Mouse (Mus musculus) stomach, postnatal 0 days (tissue): Measurements from ENCODE around the gene Ccser2.

ENCODE experiments used
- CTCF ChIP-seq: IDR thresholded peaks from 2 replicates; pipeline ENCODE4 v1.5.1; 2016; ENCODE audit warnings: antibody characterized with exemption, low read depth, mild to moderate bottlenecking, moderate library complexity
- EP300 ChIP-seq: optimal IDR thresholded peaks from 2 replicates; pipeline ENCODE3; 2016; ENCODE audit warnings: antibody characterized with exemption

GRCm38 (mm10) chr14:36900883-36901282, 67.7 kb downstream of the Ccser2 start:
- TF ChIP-seq CTCF: no peak
- no peak for TF ChIP-seq EP300
